Mouse (Mus musculus): ENCODE data around the gene Atg4a.

DNA sequence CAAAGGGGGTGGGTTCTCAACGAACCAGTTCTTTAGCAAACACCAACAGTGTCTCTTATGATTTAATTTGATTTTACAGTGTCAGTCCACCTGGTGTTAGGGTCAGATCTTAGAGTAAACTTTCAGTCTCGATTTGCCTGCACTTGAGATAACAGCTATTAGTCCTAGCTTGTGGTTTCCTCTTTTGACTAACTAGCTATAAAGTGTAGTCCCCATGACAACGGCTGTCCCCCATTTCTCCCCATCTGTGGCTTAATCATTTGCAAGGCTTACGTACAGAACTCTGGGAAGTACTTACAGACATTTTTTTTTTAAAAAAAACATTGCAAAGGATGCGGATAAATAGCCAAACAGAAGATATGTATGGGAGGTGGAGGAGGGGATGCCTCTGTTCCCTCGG is 28.1 kb downstream of the Atg4a start:
- TF ChIP-seq CTCF (IDR thresholded peaks at IDR 0.05; ENCODE audit: low read depth, low read length) (no peak), POLR2A (IDR thresholded peaks at IDR 0.05; ENCODE audit: insufficient read depth, low read length) (no peak)

Measured in ES-Bruce4 (cell line).